Comparison of ENCODE assay signal across 20 mouse cellular contexts in genomic region chr19:28557559-28558328, GRCm38 (mm10).
A peak's percentile ranks its signal among the peaks of the same experiment; 100 is the strongest.
DNase-seq lines count a peak whose midpoint lies in the region; ATAC-seq and TF ChIP-seq lines count a peak whose summit lies in the region.
"Had no signal": no experiment of that assay in that cellular context is flagged by ENCODE, and none has a peak within 500 bp of the region (broad histone marks: within the 10 kb centered on the region; RNA-seq: fewer than 3 reads in every experiment).

No protein-coding gene starts in this region.

- no peak overlapping the region for H3K4me2 ChIP-seq in limb, embryonic 14.5 days (replicated peaks; ENCODE audit: low read depth, low read length, severe bottlenecking)
- peak overlapping the region; percentile 91 for H3K4me2 ChIP-seq in myocyte (ENCODE audit: low read depth)
- H3K4me2 ChIP-seq: forebrain, embryonic 15.5 days; liver, embryonic 12.5 days; lung, embryonic 15.5 days; midbrain, embryonic 13.5 days; neural tube, embryonic 13.5 days had no signal

- H3K27ac ChIP-seq in limb, embryonic 14.5 days (replicated peaks; ENCODE audit: low read depth, low read length) = no peak overlapping the region
- no peak overlapping the region for H3K27ac ChIP-seq in limb, embryonic 10.5 days
- H3K27ac ChIP-seq: forebrain, embryonic 15.5 days; hindbrain, postnatal 0 days; layer of hippocampus, adult 2 months; left cerebral cortex, adult 2 months; liver, embryonic 12.5 days; lung, embryonic 15.5 days; midbrain, embryonic 13.5 days; neural tube, embryonic 13.5 days had no signal

- ATAC-seq in limb, embryonic 14.5 days (ENCODE audit: low FRiP score, low read depth) = no peak
- ATAC-seq: forebrain, embryonic 15.5 days; hindbrain, postnatal 0 days; intestine, postnatal 0 days; liver, embryonic 12.5 days; midbrain, embryonic 13.5 days had no signal

- no peak overlapping the region for H3K9ac ChIP-seq in limb, embryonic 14.5 days (ENCODE audit: low read depth, low read length, severe bottlenecking)
- H3K9ac ChIP-seq: forebrain, embryonic 15.5 days; liver, embryonic 12.5 days; lung, embryonic 15.5 days; midbrain, embryonic 13.5 days; neural tube, embryonic 13.5 days had no signal

- peak; percentile 4 to 20 for DNase-seq in adrenal gland, postnatal 36 days
- DNase-seq in adrenal gland, postnatal 10 days = no peak
- DNase-seq in limb, embryonic 14.5 days (ENCODE audit: low spot score) = peak; percentile 45
- no peak for DNase-seq in limb, embryonic 10.5 days (ENCODE audit: low spot score)
- DNase-seq in NIH3T3 (ENCODE audit: low read depth) = peak; percentile 76
- DNase-seq in left cerebral cortex, postnatal 4 days = no peak
- DNase-seq: B cell, adult 2 months; cerebellum, adult 9-11 months; right cerebral cortex, adult 18-20 months; thymus, postnatal 25 days had no signal

- peaks cover 20% of the 10 kb centered on the region for H3K4me1 ChIP-seq in limb, embryonic 14.5 days (ENCODE audit: control insufficient read depth, insufficient read depth, low read length)
- H3K4me1 ChIP-seq in limb, embryonic 10.5 days = peaks cover 42% of the 10 kb centered on the region
- H3K4me1 ChIP-seq: liver, embryonic 12.5 days had no signal

- no peaks in the 10 kb centered on the region for H3K27me3 ChIP-seq in limb, embryonic 14.5 days (ENCODE audit: control insufficient read depth, insufficient read depth, low read length)
- H3K27me3 ChIP-seq in limb, embryonic 10.5 days (ENCODE audit: low read depth, poor library complexity, severe bottlenecking) = no peaks in the 10 kb centered on the region; the same call in 1 of the 2 replicates
- no peaks in the 10 kb centered on the region for H3K27me3 ChIP-seq in myocyte (ENCODE audit: control insufficient read depth, insufficient read depth, insufficient read length)
- H3K27me3 ChIP-seq: forebrain, embryonic 15.5 days; liver, embryonic 12.5 days; lung, embryonic 15.5 days; neural tube, embryonic 13.5 days had no signal

- no peak overlapping the region for H3K4me3 ChIP-seq in limb, embryonic 14.5 days (replicated peaks; ENCODE audit: low read length)
- no peak overlapping the region for H3K4me3 ChIP-seq in limb, embryonic 10.5 days
- no peak overlapping the region for H3K4me3 ChIP-seq in myocyte
- H3K4me3 ChIP-seq: forebrain, embryonic 15.5 days; layer of hippocampus, adult 2 months; left cerebral cortex, adult 2 months; liver, embryonic 12.5 days; lung, embryonic 15.5 days; midbrain, embryonic 13.5 days; neural tube, embryonic 13.5 days had no signal

- H3K9me3 ChIP-seq in limb, embryonic 14.5 days (ENCODE audit: control insufficient read depth, low read length) = 0 out of 2 replicates have a peak, but pooled peaks cover 2% of the 10 kb centered on the region
- no peaks in the 10 kb centered on the region for H3K9me3 ChIP-seq in limb, embryonic 10.5 days (replicated peaks)
- H3K9me3 ChIP-seq: forebrain, embryonic 15.5 days; liver, embryonic 12.5 days; lung, embryonic 15.5 days; midbrain, embryonic 13.5 days; neural tube, embryonic 13.5 days had no signal

- H3K79me2 ChIP-seq in myocyte (ENCODE audit: control insufficient read depth, insufficient read depth) = no peaks in the 10 kb centered on the region

- WGBS in limb, embryonic 14.5 days = 27% methylated on average over 5 of the region's 5 CpGs
- WGBS in limb, embryonic 10.5 days = 42% methylated on average over 5 of the region's 5 CpGs

- intact Hi-C loops in left cerebral cortex, postnatal 4 days (cut with DNase I) = no loop called here

- H3ac ChIP-seq in myocyte (ENCODE audit: control insufficient read depth, insufficient read length) = no peak overlapping the region

- no peak for TF ChIP-seq POLR2A in limb, embryonic 14.5 days (IDR thresholded peaks at IDR 0.05; ENCODE audit: borderline replicate concordance, extremely low read depth, insufficient read depth, insufficient read length)
- TF ChIP-seq POLR2A in myocyte (IDR thresholded peaks at IDR 0.05; ENCODE audit: insufficient read length, low read depth) = no peak

- no peaks in the 10 kb centered on the region for H3K36me3 ChIP-seq in limb, embryonic 14.5 days (ENCODE audit: control insufficient read depth, insufficient read depth, low read length)
- H3K36me3 ChIP-seq in limb, embryonic 10.5 days = no peaks in the 10 kb centered on the region
- no peaks in the 10 kb centered on the region for H3K36me3 ChIP-seq in myocyte (ENCODE audit: control insufficient read depth, insufficient read depth)
- H3K36me3 ChIP-seq: forebrain, embryonic 15.5 days; liver, embryonic 12.5 days; lung, embryonic 15.5 days; midbrain, embryonic 13.5 days; neural tube, embryonic 13.5 days had no signal

TF ChIP-seq in myocyte, 11 proteins besides CTCF, POLR2A, EP300 and RAD21:
- TF ChIP-seq MYOG (IDR thresholded peaks at IDR 0.05; ENCODE audit: control insufficient read depth in 1 of 3, insufficient read depth in 1 of 3, insufficient read length in 2 of 3, low read depth in 2 of 3) (no peak), E2F4 (IDR thresholded peaks at IDR 0.05; ENCODE audit: insufficient read depth) (no peak), TCF3 (IDR thresholded peaks at IDR 0.05; ENCODE audit: insufficient read length, low read depth) (no peak)

Comparison
In these comparisons a context has a peak if more than half of its experiments do, and no peak if none do; other contexts are left out.
1. DNase-seq: peak in adrenal gland, postnatal 36 days (2 of 2), limb, embryonic 14.5 days (single experiment) and NIH3T3 (single experiment); none in adrenal gland, postnatal 10 days (single experiment), limb, embryonic 10.5 days (single experiment) and left cerebral cortex, postnatal 4 days (single experiment).